Mouse (Mus musculus) heart, adult 2 months (tissue): ENCODE results near the gene Lpar6.

ENCODE experiments used
- CTCF ChIP-seq: fragments of 200-600 bp; IDR thresholded peaks from 2 replicates; pipeline ENCODE4 v1.8.1; 2022; ENCODE audit warnings: antibody characterized with exemption, mild to moderate bottlenecking, moderate library complexity
- EP300 ChIP-seq: fragments of 200-500 bp; IDR thresholded peaks from 2 replicates; pipeline ENCODE4 v1.6.1; 2011; ENCODE audit warnings: low read depth, low read length, control low read depth; ENCODE audit not compliant: insufficient read depth
- POLR2A ChIP-seq: fragments of 200-500 bp; IDR thresholded peaks from 2 replicates; pipeline ENCODE4 v1.6.1; 2011; ENCODE audit warnings: mild to moderate bottlenecking, low read depth, low read length, control low read depth; ENCODE audit not compliant: insufficient read depth

DNA sequence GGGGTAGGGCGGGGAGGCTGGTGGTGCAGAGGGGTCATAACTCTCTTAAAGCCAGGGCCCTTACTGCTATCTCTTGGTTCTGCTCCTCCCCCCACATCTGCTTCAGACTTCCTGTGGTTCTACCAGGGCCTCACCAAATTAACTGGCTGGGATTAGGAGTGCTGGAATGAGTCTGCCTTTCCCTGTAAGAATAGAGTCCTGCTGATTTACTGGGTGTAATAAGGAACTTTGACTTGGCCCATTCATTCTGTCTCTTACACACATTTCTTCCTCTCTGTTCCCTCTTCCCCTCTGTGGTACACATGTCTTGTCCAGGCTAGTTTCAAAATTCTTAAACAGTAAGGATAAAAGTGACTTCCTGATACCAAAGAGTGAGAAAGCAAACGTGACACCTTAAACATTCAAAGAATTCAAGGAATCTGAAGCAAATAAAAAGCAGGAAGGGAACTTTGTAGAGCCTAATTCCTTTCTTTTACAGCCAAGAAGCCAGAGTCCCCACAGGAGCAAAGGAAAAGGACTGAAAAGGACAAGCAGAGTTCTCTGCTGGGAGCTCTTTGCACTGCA lies 3.1 kb upstream of the Lpar6 start:
- TF ChIP-seq POLR2A = 0 out of 2 replicates have a peak, but pooled peaks have one; percentile 19
- TF ChIP-seq EP300 = no peak
- no peak for TF ChIP-seq CTCF
